Mouse (Mus musculus) gastrocnemius, postnatal 4 days (tissue): ENCODE measurements at regions not wholly inside any gene's neighbourhood (a gene's known extent, or its start where the extent isn't known, plus 50 kb on each side); places are given as distances from the start of the nearest gene placed in this dataset.

Experiments used
- DNase-seq, 2 experiments: peaks; one replicate each; pipeline ENCODE4 v3.0.0; 2021 to 2022; ENCODE audit warnings: low spot score in 2 of 2, mixed read lengths in 2 of 2

DNA sequence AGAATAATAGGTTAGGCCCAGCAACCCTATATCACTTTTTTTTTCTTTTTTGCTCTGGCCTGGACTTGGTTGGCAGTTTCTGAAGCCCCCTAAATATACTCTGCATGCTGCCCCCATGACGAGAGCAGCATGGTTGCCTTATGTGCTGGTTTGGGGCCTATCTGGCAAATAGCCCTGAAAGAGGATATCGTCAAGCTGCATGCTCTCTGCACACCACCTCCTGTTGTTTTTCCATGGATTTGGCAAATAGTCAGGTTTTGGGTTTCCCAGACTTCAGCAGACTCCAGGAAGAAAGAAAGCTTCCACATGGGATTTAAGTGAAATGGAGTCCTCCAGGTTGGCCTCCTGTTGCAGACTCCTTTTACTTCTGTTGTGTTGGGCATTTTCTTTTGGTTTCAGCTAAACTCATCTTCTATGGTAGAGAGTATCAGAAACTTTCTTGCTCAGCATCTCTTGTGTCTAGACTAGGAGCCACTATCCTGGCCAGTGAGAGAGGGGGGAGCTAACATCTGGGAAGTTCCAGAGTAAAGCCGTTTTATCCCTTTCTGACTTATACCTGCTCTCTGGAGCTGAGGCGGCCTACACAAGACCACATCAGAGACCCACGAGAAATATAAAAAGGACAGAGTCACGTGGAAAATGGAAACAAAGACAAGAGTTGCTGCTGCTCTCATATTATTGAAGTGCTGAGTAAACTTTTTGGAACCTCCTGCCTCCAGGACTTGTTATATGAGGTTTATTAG, 140.4 kb upstream of the Egfl6 start:
- DNase-seq = no peak

DNA sequence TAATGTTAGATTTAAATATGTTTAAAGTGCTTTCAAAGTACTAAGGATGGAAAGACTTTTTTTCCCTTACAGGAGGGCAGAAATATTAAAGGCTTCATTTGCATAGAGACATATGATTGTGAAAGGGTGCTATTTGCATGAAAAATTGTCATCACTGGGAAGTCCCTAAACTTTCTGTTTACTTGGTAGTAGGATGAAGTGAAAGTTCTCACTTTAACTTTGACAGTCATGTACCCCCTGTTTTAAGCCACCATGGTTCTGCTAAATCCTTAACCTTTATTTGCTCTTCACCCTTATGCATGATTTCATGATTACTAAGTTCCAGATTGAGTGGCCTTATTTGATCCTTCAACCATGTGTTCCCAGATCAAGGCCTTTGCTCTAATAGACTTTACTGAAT, 132.6 kb upstream of the Egfl6 start:
- no peak for DNase-seq

DNA sequence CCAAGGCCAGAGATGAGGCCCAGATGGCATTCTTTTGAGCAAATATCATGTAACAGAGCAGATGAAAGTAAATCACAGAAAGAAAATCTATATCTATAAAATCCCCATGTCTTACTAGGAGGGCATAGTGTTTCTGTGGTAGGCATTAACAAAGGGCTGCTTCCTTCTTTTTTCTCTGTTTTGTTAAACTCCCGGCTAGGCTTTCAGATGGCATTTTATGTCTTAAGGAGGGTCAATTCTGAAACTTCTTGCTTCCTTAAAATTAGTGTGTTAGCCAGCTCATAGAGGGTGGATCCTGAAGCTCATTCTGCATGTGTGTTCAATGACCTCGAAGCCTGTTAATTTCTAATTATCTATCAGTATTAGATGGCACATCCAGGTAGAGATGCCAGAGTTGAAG, 123.8 kb upstream of the Egfl6 start:
- DNase-seq = no peak

DNA sequence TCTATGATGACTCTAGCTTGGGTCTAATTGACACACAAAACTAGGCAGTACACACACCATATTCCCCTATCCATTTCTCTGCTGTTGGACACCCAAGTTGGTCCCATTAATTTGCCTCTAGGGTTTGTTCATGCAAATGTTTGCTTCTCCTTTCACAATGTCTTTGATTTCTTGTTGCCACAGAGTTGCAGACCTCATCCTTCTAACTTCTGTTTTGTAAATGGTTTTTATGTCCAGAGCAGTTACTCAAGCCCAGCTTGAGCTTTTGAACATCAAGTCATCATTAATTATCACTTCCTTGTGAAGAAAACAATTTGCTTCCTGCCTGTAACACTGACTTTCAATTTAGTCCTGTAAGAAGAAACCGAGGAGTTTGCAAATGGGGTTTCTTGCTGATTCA, 122.6 kb upstream of the Egfl6 start:
- DNase-seq = no peak

DNA sequence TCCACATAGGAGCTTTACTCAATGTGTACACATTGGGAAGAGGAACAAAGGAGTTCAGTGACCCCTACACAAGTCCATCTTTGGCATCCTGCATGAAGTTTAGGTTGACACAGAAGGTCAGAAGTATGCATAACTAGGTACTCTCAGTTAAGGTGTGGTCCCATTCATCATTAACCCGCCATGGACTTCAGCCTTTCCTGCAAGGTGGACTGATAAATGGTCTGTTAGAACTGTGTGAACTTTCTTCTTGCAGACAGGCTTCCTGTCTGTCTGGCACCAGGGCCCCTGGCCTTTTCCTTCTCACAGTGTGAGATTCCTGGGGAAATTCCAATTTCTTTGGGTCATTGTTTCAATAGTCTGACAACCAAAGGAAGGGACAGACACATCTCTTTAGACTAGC, 121.5 kb upstream of the Egfl6 start:
- no peak for DNase-seq

DNA sequence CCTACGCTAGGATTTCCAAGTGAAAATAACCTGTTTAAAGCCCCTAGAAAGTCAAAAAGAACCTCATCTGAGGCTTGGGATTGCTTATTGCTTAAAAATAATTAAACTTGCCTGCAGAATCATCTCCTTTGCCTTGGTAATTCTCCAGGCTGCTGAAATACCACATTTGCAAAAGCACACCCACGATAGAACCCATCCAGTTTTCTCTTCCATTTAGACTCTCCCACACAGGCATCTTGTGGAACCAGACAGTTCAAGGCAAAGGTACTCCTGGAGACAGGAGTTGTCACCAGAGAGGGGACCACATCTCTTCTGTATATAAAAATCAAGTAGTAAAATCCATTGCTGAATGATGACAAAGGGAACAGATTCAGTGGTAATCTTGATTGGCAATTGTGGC, 118.8 kb upstream of the Egfl6 start:
- no peak for DNase-seq

DNA sequence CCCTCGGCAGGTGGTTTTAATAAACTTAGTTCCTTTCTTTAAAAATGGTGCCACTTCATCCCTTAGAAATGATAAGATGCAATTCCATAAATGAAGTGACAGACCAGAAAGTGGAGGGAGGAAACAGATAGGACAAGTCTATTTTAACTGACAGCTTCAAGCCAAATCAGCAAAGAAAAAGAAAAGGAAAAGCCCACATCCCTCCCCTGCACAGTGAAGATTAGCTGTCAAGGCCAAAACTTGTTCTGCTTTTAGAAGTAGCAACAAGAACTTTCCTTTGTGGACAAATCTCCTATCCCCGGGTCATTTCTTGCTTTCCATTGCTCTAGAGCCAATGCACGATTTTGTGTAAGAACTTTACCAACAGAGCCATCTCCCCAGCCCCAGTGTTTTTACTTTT, 108.7 kb upstream of the Egfl6 start:
- no peak for DNase-seq

DNA sequence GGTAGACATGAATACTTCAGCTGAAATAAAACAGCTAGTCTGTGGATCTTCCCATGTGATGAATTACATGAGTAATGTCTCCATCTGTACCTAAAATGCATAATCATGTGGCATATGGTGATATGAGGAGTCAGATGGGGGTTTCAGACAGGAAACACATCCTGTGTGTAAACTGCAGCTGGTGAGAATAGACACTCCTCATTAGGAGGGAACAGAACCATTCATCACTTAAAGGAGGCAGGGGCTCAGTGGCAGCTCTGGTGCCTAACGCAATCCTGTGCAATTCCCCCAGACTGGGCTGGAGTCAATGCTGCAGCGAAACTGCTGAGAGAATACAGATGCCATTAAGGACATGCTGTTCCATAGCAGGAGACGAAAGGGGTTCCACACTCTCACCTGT, 103.3 kb upstream of the Egfl6 start:
- no peak for DNase-seq

DNA sequence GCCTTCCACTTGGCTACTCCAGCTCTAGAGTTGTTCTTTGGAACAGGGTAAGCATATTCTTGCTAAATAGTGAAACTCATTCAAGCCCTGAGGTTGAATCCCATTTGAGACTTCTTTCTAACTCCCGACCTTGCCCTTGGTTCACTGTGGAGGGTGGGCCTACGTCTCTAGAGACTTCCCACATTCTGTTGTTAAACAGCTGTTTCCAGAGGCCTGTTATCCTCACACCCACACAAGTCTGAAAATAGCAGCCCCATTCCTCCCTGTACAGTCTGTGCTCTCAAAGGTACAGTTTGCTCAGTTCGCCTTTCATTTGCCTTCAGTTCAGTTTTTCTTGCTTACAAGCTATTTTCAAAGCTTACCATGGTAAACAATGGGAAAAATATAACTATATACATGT, 87.9 kb upstream of the Egfl6 start:
- DNase-seq = no peak

DNA sequence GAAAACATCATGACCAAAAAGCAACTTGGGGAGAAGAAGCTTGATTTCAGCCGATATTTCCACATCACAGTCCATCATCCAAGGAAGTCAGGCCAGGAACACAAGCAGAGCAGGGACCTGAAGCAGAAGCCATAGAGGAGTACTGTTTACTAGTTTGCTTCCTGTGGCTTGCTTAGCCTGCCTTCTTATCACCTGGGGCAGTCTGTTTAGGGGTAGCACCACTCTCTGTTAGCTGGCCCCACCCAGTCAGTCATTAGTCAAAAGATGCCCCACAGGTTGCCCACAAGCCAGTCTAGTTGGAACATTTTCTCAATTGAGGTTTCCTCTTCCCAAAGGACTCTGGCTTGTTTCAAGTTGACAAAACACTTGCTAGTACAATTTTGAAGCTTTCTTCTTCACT, 87.1 kb upstream of the Egfl6 start:
- no peak for DNase-seq

DNA sequence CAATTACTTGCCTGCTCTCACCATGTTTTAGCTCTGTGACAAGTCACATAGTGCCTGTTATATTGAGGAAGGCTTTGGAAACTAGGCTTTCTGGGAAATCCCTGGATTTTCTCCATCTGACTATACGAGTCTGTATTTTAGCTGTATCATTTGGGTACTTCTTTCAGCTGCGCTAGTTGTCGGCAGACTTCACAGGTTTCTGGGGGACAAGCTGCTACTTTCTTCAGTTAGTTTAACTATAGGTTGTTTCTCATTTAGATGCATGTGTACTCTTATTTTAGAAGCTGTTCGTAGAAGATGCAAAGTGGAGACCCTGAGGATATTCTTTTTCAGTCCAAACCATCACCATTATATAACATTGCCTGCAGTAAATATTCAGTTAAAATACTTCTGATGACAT, 86.3 kb upstream of the Egfl6 start:
- no peak for DNase-seq

DNA sequence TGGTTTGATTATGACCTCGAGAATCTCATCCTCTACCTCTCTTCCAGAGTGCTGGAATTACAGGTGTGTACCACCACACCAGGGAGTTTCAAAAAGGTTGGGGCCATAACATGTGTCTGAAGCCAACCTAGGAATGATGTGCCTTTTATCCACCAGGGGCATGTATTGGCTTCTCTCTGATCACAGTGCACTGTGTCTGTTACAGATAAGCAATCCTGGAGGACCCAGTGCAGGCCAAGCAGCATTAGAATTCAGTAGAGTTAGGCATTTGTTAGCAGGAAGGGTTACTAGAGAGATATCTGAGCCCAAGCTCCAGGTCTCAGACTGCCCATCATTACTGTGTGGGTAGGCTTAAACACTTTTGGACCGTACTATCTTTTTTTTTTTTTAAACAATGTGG, 80.8 kb upstream of the Egfl6 start:
- no peak for DNase-seq

DNA sequence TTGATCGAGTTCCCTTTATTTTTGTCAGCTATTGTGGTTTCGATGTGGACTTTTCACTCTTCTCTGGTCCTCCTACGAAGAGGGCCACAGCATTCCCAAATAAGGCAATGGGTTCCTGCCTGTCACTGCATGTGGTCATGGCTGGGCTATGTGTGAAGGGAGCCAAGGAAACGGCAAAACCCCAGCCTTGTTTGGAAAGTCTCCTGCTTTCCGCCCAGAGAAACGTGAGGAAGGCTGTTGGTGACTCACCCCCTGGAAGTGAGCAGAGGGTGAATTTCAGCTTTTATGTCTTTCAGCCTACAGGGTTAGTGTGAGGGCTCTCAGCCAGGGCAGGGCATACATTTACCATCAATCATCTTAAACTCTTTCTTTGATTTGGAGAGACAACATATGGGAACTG, 76.3 kb upstream of the Egfl6 start:
- DNase-seq = peak in 1 of 2 experiments; percentile 28

DNA sequence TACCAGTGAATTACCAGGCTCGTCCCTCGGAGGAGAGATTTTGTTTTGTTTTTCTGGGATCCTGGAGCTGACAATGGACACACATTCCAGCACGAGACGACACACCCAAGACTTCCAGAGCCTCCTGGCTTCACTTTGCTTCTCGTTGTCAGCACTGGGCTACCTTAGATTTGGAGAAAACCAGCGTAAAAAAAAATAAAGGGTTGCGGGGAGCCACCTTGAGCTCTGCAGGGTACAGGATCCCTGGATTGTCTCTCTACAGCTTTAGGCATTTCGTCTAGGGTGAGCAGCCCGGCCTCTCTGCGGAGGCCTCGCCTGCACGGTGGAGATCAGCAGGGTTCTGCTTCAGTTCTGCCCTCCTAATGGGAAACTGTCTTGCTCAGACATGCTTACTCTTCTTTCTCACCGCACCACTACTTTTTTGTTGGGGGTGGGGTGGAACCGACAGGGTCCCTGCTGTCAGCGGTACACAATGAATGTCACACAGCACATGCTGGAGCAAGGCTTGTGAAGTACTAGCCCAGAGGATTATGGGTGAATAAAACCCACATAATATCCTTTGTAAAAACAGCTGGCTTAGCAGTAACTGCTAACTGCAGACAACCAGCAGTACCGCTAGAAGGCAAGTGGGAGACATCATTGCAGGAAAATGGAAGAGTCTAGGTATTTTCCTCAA, 75.7 kb upstream of the Egfl6 start:
- peak; percentile 28 to 58 for DNase-seq

DNA sequence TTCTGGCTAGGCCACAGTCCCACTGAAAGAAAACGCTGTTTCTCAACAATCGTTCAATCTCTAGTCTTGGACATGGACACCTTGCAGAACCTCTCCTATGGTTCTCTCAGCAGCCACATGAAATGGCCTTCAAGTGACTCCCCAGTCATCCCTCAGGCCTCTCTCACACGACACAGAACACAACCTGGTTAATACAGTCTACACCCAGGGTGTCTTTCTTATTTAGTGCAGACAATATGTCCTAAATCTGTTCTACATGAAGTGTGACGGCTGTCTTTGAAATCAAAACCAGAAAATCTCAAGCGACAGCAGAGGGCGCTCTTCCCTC, 75.2 kb upstream of the Egfl6 start:
- no peak for DNase-seq

DNA sequence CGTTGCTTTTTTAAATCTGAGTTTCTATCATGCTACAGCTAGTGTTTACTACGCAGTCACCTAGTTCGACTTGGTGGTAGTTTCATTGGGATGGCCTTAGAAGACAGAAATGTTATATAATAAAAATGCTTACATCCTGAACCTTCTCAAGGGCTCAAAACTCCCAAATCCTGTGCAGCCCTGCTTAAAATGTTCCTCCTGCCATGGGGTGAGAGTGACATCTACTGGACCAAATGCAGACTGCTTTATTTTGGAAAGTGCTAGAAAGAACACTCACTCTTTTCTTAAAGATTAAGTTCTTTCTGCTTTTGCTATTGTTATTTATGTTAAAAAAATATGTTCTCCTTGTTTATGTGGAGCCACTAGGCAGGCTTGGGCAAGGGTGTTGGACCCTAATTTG, 66.9 kb upstream of the Egfl6 start:
- no peak for DNase-seq

DNA sequence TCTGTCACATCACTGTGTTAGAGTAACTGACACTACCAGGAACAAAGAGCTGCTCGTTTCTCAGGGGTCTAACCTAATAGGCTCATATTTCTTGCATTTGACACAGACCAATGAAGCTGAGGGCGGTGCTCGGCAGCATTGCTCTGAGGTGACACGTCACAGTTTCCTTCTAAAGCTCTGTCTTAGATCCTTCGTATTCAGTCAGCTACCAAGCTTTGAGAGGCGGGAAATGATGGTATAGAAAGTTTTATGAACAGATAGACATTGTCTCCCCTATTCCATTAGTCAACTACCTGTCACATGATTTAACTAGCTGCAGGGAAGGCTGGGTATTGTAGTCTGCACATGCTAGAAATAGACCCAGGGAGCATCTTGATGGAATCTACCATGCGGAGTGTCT, 60.2 kb upstream of the Egfl6 start:
- DNase-seq = no peak

DNA sequence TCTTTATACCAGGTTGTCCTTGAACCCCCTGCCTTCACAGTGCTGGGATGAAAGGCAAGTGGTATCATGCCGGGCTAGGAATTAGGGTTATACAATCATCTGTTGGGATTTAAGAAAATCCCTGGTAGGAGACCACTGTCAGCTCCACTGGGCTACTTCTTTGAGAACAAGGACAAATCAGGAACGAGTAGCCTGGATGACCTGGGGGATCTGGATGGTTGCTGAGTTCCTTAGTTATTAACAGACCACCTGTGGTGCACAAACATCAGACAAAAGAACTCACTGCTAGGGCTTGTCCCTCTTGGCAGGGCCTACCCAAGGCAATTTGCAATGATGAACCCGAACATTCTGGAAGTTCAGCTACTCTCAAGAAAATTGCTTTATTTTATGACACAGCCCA, 55.7 kb upstream of the Egfl6 start:
- no peak for DNase-seq

DNA sequence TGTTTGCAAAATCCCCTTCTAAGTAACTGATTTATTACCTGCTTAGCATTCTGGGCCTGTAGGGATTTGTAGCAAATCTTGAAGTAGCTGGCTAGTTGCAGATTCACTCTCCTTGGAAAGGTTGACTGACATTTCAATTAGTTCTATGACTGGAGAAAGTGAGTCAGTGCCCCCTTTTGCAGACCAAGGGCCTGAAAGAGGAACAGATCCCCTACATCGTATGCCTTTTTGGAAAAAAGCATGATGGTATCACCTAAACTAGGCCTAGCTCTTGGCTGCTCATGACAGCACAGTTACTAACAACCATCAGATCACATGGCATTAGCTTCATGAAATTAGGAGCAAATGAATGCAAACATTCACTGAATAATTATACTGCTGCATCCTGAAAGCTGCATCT, 54.7 kb upstream of the Egfl6 start:
- DNase-seq = no peak
